Mouse (Mus musculus) lung, adult 2 months (tissue): ENCODE measurements at regions not wholly inside any gene's neighbourhood (a gene's known extent, or its start where the extent isn't known, plus 50 kb on each side); places are given as distances from the start of the nearest gene placed in this dataset.

ENCODE experiments used
- CTCF ChIP-seq: fragments of 200-500 bp; IDR thresholded peaks from 2 replicates; pipeline ENCODE4 v1.5.1; 2011; ENCODE audit warnings: mild to moderate bottlenecking, low read length, control low read depth; ENCODE audit not compliant: insufficient read depth
- POLR2A ChIP-seq: fragments of 200-500 bp; IDR thresholded peaks from 2 replicates; pipeline ENCODE4 v1.6.1; 2011; ENCODE audit warnings: low read depth, mild to moderate bottlenecking, control low read depth, low read length, borderline replicate concordance; ENCODE audit errors: extremely low read depth

GRCm38 (mm10) chr8:126841187-126841586, 104.5 kb downstream of the Tomm20 start:
- TF ChIP-seq CTCF (no peak), POLR2A (no peak)
